In genomic region chr7:118219777-118220176, GRCm38 (mm10) we compare ENCODE assay signal across 28 mouse cellular contexts.
"Had no signal": no experiment of that assay in that cellular context is flagged by ENCODE, and none has a peak within 500 bp of the region (broad histone marks: within the 10 kb centered on the region; RNA-seq: fewer than 3 reads in every experiment).

No protein-coding gene starts in this region.

- H3K27ac ChIP-seq: embryonic facial prominence, embryonic 10.5 days; embryonic facial prominence, embryonic 12.5 days; embryonic facial prominence, embryonic 13.5 days; embryonic facial prominence, embryonic 15.5 days; forebrain, embryonic 10.5 days; forebrain, embryonic 12.5 days; forebrain, embryonic 13.5 days; forebrain, embryonic 15.5 days; gastrocnemius, adult 2 months; heart, adult 2 months had no signal

- H3K27me3 ChIP-seq: embryonic facial prominence, embryonic 12.5 days; embryonic facial prominence, embryonic 13.5 days; embryonic facial prominence, embryonic 15.5 days; forebrain, embryonic 12.5 days; forebrain, embryonic 13.5 days; forebrain, embryonic 15.5 days had no signal

- H3K4me2 ChIP-seq: embryonic facial prominence, embryonic 12.5 days; embryonic facial prominence, embryonic 13.5 days; embryonic facial prominence, embryonic 15.5 days; forebrain, embryonic 12.5 days; forebrain, embryonic 13.5 days; forebrain, embryonic 15.5 days had no signal

- DNase-seq: cerebellum, adult 8-10 months; cerebellum, adult 9-10 months; cerebellum, adult 9-11 months; cerebellum, postnatal 10 days; cerebellum, postnatal 14 days; cerebellum, postnatal 25 days; cerebellum, postnatal 36 days; embryo, embryonic 11 days; forebrain, postnatal 0 days; gastrocnemius, adult 2 months; gastrocnemius, postnatal 10 days; gastrocnemius, postnatal 14 days; gastrocnemius, postnatal 25 days; gastrocnemius, postnatal 36 days; heart, adult 11 months; heart, adult 18-20 months; heart, adult 2 months had no signal

- H3K9ac ChIP-seq: embryonic facial prominence, embryonic 12.5 days; embryonic facial prominence, embryonic 13.5 days; embryonic facial prominence, embryonic 15.5 days; forebrain, embryonic 12.5 days; forebrain, embryonic 13.5 days; forebrain, embryonic 15.5 days; forebrain, postnatal 0 days had no signal

- H3K9me3 ChIP-seq: embryonic facial prominence, embryonic 15.5 days; forebrain, embryonic 13.5 days; forebrain, embryonic 15.5 days had no signal

- H3K4me1 ChIP-seq: embryonic facial prominence, embryonic 10.5 days; embryonic facial prominence, embryonic 12.5 days; embryonic facial prominence, embryonic 15.5 days; forebrain, embryonic 10.5 days; forebrain, embryonic 12.5 days; forebrain, embryonic 13.5 days; forebrain, embryonic 15.5 days had no signal

- H3K4me3 ChIP-seq: embryonic facial prominence, embryonic 10.5 days; embryonic facial prominence, embryonic 12.5 days; embryonic facial prominence, embryonic 13.5 days; embryonic facial prominence, embryonic 15.5 days; erythroblast, embryonic 14.5 days; forebrain, embryonic 10.5 days; forebrain, embryonic 12.5 days; forebrain, embryonic 13.5 days; forebrain, embryonic 15.5 days; gastrocnemius, adult 2 months; heart, adult 2 months had no signal

- ATAC-seq: forebrain, embryonic 13.5 days; forebrain, embryonic 14.5 days; forebrain, embryonic 15.5 days; forebrain, embryonic 16.5 days; forebrain, postnatal 0 days had no signal

- H3K36me3 ChIP-seq: embryonic facial prominence, embryonic 12.5 days; embryonic facial prominence, embryonic 13.5 days; embryonic facial prominence, embryonic 15.5 days; forebrain, embryonic 12.5 days; forebrain, embryonic 15.5 days had no signal
